Mouse (Mus musculus) gastrocnemius, adult 18-20 months (tissue): ENCODE results near the gene Cilp2. TPM values are rescaled to one million over a fixed set of nuclear protein-coding genes. Genes with fewer than 3 reads are reported as not detected.

Source experiments
- DNase-seq: peaks from one replicate; pipeline ENCODE4 v3.0.0; 2021; ENCODE audit warnings: low spot score
- total RNA-seq, 2 experiments: library from RNA; stranded (reverse); gene quantifications; 2 replicates each; pipeline ENCODE4 v1.2.3; 2021

Gene Cilp2
- total RNA-seq, 2 experiments from 2014 or later = 2.5 to 2.7 TPM

DNA sequence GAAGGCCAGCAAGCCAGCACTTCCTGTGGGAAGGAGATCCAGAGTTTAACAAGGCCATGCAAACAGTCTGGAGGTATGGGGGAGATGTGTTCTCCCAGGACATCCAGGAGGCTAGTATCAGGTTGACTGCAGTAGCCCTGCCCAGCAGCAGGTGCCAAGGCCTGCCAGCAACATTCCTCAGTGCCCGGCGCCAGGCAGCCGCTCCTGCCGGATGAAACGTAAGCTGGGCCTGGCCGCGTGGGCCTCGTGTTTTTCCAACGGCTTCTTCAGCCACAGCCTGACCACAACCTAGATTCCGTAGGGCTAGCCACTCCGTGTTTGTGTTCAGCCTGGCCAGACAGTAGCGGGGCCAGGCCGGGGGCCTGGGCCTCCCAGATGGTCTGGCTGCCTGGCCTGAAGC lies 12.8 kb downstream of the Cilp2 start:
- peak; percentile 69 for DNase-seq

GRCm38 (mm10) chr8:69874155-69874554 lies 13.3 kb downstream of the Cilp2 start:
- DNase-seq = peak; percentile 61

GRCm38 (mm10) chr8:69870907-69871306 lies 16.6 kb downstream of the Cilp2 start:
- no peak for DNase-seq

- no peak for DNase-seq
Measured at GRCm38 (mm10) chr8:69870003-69870765, 17.3 kb downstream of the Cilp2 start.

DNA sequence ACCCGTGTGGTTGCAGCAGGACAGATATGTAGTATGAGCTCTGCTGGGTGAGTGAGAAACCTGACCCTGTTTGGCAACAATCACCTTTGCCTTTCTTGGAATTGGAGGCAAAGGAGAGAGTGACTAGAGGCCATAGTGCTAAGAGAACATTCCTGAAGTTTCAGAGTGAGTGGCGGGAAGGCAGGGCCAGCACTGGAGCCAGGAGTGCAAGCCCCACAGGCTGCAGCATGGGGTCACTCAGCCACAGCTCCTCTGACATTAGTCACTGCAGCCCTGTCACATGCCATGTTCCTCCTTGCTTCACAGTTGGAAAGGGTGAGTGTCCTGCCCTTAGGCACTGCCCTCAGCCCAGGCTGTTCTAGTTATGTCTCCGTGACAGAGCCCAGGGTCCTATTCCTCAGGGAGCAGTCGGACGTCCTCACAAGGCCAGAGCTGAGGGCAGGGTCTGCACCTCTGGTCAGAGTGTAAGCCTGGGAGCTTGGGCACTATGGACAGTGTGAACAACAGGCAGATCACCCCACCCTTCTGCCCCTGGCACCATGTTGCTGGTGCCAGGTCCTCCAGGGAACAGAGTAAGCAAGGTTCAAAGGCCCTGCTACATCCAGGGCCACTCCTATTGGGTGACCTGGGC lies 19.7 kb downstream of the Cilp2 start:
- DNase-seq = peak; percentile 30

DNA sequence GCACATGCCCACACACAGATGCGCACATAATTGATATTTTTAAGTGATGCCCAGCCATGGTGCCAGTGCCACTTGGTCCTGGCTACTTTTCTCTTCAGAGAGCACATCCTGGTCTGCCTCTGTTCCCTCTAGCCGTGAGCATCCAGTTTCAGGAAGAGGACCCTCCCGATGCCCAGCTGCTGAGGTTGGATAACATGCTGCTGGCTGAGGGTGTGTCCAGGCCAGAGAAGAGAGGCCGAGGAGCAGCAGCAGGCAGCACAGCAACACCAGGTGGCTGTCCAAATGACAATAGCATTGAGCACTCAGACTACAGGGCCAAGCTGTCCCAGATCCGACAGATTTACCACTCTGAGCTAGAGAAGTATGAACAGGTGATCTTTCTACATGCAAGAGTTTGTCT lies 23.3 kb downstream of the Cilp2 start:
- no peak for DNase-seq

GRCm38 (mm10) chr8:69863387-69864020 lies 24.0 kb downstream of the Cilp2 start:
- no peak for DNase-seq

DNA sequence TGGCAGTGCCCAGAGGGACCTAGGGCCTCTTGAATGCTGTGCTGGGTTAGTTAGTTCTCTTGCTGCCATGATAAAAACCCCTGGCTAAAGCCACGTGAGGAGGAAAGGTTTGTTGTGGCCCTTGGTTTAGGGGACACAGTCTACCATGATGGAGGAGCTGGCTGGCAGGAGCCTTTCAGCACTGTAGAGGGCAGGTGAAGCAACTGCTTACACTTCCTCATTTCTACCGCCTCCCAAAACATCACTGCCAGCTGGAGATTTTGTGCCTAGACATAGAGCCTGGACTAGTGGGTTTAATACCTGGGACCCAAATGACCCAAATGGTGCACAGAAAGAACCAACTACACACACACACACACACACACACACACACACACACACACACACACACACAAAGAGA lies 26.2 kb downstream of the Cilp2 start:
- no peak for DNase-seq

DNA sequence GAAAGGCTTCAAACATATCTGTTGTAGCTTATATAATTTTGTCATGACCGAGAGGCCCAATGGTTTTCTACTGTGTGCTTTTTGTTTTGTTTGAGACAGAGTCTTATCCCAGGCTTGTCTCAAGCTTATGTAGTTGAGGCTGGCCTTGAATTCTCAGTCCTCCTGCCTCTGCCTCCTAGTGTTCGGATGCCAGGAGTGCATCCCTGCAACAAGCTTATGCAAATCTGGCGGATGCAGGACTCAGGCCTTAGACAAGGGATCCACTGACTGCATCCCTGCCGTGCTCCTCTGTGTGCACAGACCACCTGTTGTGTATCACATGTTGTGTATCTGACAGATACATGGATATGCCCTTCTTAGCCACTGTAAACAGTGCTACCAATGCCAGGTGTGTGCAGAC lies 26.7 kb downstream of the Cilp2 start:
- no peak for DNase-seq

- DNase-seq = no peak
Measured at GRCm38 (mm10) chr8:69853869-69854268, 33.6 kb downstream of the Cilp2 start.

DNA sequence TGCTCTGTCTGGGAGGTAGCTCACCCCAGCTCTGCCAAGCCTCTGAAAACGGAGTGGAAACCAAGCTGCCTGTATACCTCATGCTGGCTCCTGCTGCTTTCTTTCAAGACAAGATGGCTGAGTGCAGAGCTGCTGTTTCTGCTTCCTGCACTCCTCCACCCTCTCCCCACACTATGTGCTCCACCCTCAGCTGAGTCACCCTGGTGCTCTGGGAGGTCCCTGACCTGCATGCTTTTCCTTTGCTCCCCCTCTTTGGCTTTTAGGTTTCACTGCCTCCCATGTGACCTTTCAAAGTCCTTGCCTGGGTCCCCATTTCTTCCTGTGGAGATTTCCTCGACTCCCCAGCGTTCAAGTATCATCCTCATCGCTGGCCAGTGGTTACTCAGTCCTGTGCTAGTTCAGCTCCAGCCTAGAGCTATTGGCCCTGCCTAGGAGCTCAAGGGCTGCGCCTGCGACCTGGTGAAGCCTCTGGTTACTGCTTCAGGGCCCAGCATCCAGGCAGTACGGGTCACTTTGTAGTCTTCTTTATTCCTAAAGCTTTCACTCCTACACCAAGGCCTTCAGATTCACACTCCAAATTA lies 36.5 kb downstream of the Cilp2 start:
- DNase-seq = no peak

GRCm38 (mm10) chr8:69849899-69850298 lies 37.6 kb downstream of the Cilp2 start:
- DNase-seq = no peak

DNA sequence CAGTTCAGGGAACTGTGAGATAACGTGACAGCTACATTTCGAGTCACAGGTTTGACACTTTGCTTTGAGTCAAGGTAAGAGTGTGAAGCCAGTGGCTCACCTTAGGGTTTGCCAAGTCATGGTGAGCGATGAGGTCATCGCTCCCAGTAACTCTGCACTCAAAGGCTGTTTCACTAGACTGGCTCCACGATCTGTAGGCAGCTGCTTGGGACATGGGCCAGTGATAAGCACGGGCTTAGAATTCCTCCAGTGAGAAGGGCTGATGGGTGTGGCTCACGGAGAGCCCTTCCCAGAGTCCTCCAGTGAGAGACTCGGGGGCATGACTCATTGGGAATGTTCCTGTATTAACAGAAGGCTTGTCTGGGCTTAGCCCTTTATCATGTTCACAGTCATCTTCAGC lies 38.5 kb downstream of the Cilp2 start:
- DNase-seq = peak; percentile 18

DNA sequence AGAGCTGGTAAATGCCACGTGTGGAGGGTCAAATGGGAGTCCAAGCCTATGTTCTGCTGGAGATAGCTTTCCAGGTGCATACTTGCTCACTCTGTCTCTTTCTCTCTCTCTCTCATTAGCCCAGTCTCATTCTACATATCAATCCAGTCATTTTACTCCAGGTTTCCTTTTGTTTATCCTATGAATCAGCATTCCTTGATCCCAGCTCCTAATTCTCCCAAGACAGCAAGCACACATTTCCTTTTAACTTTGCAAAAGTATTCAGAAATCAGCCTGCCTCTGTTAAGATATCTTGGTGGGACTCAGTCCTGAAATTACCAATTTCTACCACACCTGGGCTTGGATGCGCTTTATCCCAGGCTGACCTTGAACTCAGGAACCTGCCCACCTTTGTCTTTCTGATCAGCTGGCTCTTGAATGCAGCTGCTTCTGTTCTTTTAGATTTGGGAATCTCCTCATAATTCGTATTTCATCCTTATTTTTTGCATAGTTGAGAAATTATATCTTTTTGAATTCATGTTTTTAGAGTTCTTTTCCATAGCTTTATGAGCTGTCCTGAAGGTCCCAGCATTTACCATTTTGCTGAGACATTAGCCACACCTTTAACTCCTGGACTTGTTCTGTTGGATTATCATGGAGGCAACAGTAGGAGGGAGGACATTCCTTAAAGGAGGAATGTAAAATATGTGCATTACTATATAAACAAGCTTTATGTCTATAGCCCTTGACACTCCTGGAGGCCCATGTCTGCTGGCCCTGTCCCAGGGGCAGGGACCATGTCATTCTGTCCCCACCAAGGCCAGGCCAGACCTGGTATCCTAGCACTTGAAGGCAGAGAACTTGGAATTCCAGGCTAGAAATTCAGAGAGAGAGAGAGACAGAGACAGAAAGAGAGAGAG lies 40.1 kb downstream of the Cilp2 start:
- no peak for DNase-seq

GRCm38 (mm10) chr8:69837057-69837682 lies 50.3 kb downstream of the Cilp2 start:
- DNase-seq = no peak

GRCm38 (mm10) chr8:69832298-69832853 lies 55.1 kb downstream of the Cilp2 start, which contains the start of gene Pbx4:
Gene Pbx4 (plus strand): TSS chr8:69832491.
- peak; percentile 57 for DNase-seq
